Mouse (Mus musculus) monocyte, adult 5-6 weeks (primary cell): ENCODE results near the gene Zbtb20. TPM values are rescaled to one million over a fixed set of nuclear protein-coding genes. Genes with fewer than 3 reads are reported as not detected.

ENCODE experiments used
- ATAC-seq: fragments of 153-309, 156-312 bp; replicated peaks from 2 replicates; pipeline ENCODE4 v1.8.0; 2017; ENCODE audit warnings: mild to moderate bottlenecking; ENCODE audit not compliant: low TSS enrichment, insufficient number of reproducible peaks, severe bottlenecking, poor library complexity, low FRiP score
- total RNA-seq: library from RNA; stranded (forward); fragments of 200-1000, 200-491, 200-594 nt; gene quantifications from 3 replicates; pipeline ENCODE4 v1.2.3, GENCODE M21; 2017

Gene Zbtb20
- total RNA-seq, 1 experiment from 2014 or later = 9.1 TPM

- ATAC-seq = no peak
Observed at GRCm38 (mm10) chr16:43454370-43454934, 578.8 kb downstream of the Zbtb20 start.

DNA sequence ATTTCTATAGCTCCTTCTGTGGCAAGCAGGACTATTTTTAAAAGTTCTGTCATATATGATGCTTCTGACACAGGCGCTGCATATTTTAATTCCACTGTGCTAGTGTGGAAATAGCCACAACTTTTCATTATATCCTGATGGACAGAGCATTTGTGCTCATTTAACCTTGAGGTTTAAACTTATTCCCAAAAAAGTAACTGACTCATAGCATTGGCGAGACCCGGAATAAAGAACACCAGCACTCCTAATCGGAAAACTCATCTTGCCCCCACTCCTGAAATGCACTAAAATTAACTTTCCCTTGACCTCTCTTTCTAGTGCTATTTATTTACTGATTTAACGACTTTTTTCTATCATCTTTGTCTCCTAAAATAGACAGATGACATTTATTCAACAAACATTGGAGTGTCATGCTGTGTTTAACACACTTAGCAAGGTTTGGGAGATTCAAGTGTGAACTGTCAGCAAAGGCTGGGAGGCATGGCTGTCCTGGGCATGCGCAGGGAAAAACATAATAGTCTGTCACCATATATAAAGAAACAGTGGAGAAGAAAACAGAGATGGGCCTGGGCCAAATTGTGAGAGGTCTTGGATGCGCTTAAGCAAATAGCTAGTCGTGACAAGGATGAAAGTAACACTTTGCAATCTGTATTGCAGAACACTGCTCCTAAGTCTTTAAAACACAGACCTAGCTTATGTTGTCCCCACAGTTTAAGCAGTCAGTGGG, 580.9 kb downstream of the Zbtb20 start:
- no peak for ATAC-seq

DNA sequence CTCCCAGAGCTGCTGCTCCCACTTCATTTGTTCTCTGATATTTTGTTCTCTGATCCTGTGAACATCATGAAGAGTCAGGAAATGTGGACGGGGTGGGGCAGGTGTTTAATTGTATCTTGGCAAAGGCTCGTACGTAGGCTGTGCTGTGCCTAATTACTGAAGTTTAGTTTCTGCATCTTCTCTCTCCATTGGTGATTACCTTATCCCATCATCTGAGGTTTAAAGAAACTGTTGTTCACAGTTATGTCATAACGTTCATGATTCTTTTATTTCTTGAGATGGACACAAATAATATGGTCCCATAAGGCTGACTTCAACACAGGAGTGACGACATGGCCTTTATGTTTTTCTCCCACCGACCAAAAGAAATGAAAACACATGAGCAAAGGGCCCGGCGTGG, 582.1 kb downstream of the Zbtb20 start:
- no peak for ATAC-seq

DNA sequence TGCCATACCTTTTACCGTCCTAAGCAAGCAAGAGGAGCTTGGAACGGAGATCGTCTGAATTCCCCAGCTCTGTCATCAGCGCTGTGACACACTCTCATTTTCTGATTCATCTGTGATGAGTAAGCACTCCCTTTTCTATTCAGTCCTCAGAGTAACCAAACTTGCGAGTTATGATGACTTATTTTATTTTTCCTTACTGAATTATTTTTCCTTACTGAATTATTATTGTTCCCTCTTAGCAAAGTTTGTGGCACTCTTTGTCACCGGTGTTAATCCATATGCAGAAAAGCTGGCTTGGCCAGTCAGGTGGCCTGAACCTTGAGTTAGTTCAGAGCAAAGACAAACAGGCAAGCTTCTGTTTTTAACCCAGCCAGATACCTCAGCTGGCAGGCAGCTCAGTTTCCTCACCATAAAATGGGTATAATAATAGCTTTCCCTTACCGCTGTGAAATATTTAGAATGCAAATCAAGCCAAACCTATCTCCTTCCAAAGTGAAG, 583.1 kb downstream of the Zbtb20 start:
- no peak for ATAC-seq

DNA sequence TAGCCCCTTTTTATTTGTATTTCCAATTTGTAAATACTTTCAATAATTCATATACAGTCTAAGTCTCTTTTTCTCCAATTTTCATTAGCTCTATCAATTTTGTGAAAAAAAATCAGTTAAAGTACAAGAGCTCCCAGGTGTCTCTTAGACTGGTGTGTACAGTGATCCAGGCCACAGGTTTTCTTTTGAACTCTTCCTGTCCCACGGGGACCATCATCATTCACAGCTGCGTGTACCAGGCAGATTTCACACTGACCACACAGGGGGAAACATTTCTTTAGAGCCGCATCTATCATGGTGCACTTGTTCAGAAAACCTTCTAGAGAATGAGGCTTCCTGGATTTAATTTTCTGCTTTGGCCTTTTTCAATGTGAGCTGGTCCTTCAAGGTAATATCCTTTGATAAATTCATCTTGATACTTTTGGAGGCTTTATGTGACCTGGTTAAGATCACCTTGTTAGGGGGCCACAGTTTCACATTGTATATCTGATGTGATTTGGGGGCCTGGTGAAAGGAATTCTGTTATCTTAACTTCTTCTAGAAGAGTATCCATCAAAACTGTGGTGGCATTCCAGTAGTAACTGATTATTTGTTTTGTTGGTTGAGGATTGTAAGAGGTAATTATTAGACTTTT, 586.2 kb downstream of the Zbtb20 start:
- no peak for ATAC-seq

- ATAC-seq = no peak
Observed at GRCm38 (mm10) chr16:43462470-43463455, 587.1 kb downstream of the Zbtb20 start.

DNA sequence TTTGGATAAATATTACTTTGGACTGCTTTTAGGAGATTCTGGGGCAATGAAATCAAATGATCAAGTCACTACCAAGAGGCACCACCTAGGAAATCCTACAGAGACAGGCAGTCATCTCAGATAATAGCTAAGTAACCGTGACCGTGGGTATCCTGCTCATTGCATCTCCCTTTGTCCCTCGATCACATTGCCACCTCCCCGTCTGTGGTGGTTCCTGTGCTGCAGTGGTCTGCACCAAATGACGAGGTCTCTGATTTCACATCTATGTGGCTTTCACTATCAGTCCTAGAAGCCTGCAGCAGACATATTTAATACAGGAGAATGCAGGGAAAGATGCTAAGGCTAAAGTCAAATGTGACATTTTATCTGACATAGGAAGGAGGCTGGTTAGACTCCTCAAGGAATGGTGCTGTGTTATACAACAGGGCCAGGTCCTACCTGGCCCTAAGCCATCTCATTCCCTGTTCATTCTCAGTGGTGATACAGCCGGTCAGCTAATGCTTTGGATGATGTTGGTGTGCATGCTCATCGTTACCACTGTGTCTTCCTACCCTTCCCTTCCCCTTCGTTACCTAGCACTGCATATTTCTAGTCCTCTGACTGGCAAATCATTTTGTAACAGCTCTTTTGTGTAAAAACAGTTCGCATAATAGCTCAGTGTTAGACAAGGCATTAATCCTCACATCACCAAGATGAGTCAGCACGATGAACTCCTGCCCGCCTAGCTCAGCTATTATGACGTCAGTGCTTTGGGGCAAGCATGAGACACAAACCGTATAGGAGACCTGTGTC, 588.2 kb downstream of the Zbtb20 start:
- no peak for ATAC-seq

GRCm38 (mm10) chr16:43464476-43465080, 588.9 kb downstream of the Zbtb20 start:
- ATAC-seq = no peak

GRCm38 (mm10) chr16:43465368-43465839, 589.7 kb downstream of the Zbtb20 start:
- no peak for ATAC-seq

- ATAC-seq = no peak
Observed at GRCm38 (mm10) chr16:43465921-43466748, 590.5 kb downstream of the Zbtb20 start.

- ATAC-seq = no peak
Observed at GRCm38 (mm10) chr16:43466749-43467065, 591.0 kb downstream of the Zbtb20 start.

DNA sequence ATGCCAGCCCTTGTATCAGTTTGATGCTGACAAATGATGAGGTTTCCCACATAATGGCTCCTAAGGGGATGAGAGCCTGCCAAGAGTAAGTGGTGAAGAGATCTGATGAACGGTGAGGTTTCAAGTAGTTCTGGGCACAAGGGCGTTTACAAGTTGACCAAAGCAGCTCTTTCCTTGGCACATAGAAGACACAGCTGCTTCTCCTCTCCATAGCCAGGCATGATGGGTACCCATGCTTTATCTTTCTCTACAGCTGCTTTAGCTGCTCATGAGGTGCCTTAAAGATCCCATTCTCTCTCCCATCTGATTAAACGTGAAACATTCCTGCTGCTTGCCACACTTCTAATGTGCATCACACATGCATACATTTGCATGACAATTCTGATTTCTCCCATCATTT, 595.4 kb downstream of the Zbtb20 start:
- ATAC-seq = no peak

- no peak for ATAC-seq
Observed at GRCm38 (mm10) chr16:43474941-43475728, 599.5 kb downstream of the Zbtb20 start.

GRCm38 (mm10) chr16:43476921-43477320, 601.2 kb downstream of the Zbtb20 start:
- no peak for ATAC-seq

- no peak for ATAC-seq
Observed at GRCm38 (mm10) chr16:43478352-43478751, 602.7 kb downstream of the Zbtb20 start.

DNA sequence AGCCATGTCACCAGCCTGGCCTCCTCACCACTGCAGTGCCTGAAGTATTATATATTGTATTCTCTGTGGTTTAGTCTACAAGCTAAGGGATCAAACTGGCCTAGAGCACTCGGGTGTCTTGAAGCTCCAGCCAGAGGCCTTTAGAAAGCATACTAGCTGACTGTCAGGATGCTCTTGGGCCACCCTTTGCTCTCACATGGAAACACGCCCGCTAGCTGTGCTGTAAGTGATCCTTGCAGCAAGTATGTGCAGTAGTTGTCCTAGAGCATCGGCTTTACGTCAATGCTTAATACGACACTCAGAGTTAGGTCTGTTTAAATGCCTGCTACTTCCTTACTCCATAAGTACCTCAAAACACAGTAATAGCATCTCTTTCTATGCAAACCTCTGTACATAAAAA, 604.9 kb downstream of the Zbtb20 start:
- ATAC-seq = no peak
